Mouse (Mus musculus): ENCODE measurements around the gene Zfp652. TPM values are rescaled to one million over a fixed set of nuclear protein-coding genes. Genes with fewer than 3 reads are reported as not detected.

Zfp652 gene
- polyA plus RNA-seq, 1 experiment from 2014 or later: 11.9 TPM

GRCm38 (mm10) chr11:95840694-95841497 lies 128.4 kb downstream of the Zfp652 start:
- no peak for ATAC-seq (replicated peaks; ENCODE audit: low FRiP score)
- H3K4me1 ChIP-seq (replicated peaks; ENCODE audit: control insufficient read depth, insufficient read depth, low read length): no peaks in the 10 kb centered on the region
- no peaks in the 10 kb centered on the region for H3K9me3 ChIP-seq (ENCODE audit: control insufficient read depth, low read length)
- peaks cover 5% of the 10 kb centered on the region for H3K27me3 ChIP-seq (ENCODE audit: control insufficient read depth, insufficient read depth, low read length)
- WGBS: 84% methylated on average over 5 of the region's 5 CpGs
- H3K4me2 ChIP-seq (ENCODE audit: low read depth, low read length, severe bottlenecking): no peak overlapping the region
- no peak overlapping the region for H3K27ac ChIP-seq (ENCODE audit: low read depth, low read length)
- H3K36me3 ChIP-seq (ENCODE audit: control insufficient read depth, insufficient read depth, low read length): no peaks in the 10 kb centered on the region
- H3K9ac ChIP-seq (ENCODE audit: low read length): no peak overlapping the region
- DNase-seq (ENCODE audit: low spot score): no peak
- H3K4me3 ChIP-seq (ENCODE audit: low read depth, low read length): no peak overlapping the region

GRCm38 (mm10) chr11:95841498-95841830 lies 129.0 kb downstream of the Zfp652 start:
- ATAC-seq (replicated peaks; ENCODE audit: low FRiP score): no peak
- no peaks in the 10 kb centered on the region for H3K9me3 ChIP-seq (ENCODE audit: control insufficient read depth, low read length)
- no peaks in the 10 kb centered on the region for H3K36me3 ChIP-seq (ENCODE audit: control insufficient read depth, insufficient read depth, low read length)
- no peak overlapping the region for H3K27ac ChIP-seq (ENCODE audit: low read depth, low read length)
- DNase-seq (ENCODE audit: low spot score): no peak
- H3K4me2 ChIP-seq (ENCODE audit: low read depth, low read length, severe bottlenecking): no peak overlapping the region
- H3K9ac ChIP-seq (ENCODE audit: low read length): no peak overlapping the region
- 66% methylated on average over 10 of the region's 10 CpGs for WGBS
- H3K4me1 ChIP-seq (replicated peaks; ENCODE audit: control insufficient read depth, insufficient read depth, low read length): no peaks in the 10 kb centered on the region
- H3K4me3 ChIP-seq (ENCODE audit: low read depth, low read length): no peak overlapping the region
- H3K27me3 ChIP-seq (ENCODE audit: control insufficient read depth, insufficient read depth, low read length): peaks cover 2% of the 10 kb centered on the region

GRCm38 (mm10) chr11:95842074-95842681 lies 129.7 kb downstream of the Zfp652 start, which contains the start of gene Abi3:
Gene Abi3 (minus strand): TSS chr11:95842476.
- no peak within 1 kb of the TSS for H3K27ac ChIP-seq (ENCODE audit: low read depth, low read length)
- no peak within 1 kb of the TSS for H3K4me2 ChIP-seq (ENCODE audit: low read depth, low read length, severe bottlenecking)
- no peaks in the 10 kb centered on the region for H3K36me3 ChIP-seq (ENCODE audit: control insufficient read depth, insufficient read depth, low read length)
- no peak within 1 kb of the TSS for H3K4me3 ChIP-seq (ENCODE audit: low read depth, low read length)
- H3K9me3 ChIP-seq (ENCODE audit: control insufficient read depth, low read length): no peaks in the 10 kb centered on the region
- peaks cover 2% of the 10 kb centered on the region for H3K27me3 ChIP-seq (ENCODE audit: control insufficient read depth, insufficient read depth, low read length)
- DNase-seq (ENCODE audit: low spot score) (no peak), ATAC-seq (replicated peaks; ENCODE audit: low FRiP score) (no peak)
- H3K4me1 ChIP-seq (replicated peaks; ENCODE audit: control insufficient read depth, insufficient read depth, low read length): no peaks in the 10 kb centered on the region
- no peak within 1 kb of the TSS for H3K9ac ChIP-seq (ENCODE audit: low read length)
- WGBS: 14% methylated on average over 11 of the region's 11 CpGs

GRCm38 (mm10) chr11:95842953-95843352 lies 130.5 kb downstream of the Zfp652 start:
- DNase-seq (ENCODE audit: low spot score): no peak
- Histone ChIP-seq H3K4me2 (ENCODE audit: low read depth, low read length, severe bottlenecking) (no peak overlapping the region), H3K36me3 (ENCODE audit: control insufficient read depth, insufficient read depth, low read length) (no peaks in the 10 kb centered on the region), H3K4me3 (ENCODE audit: low read depth, low read length) (no peak overlapping the region), H3K4me1 (replicated peaks; ENCODE audit: control insufficient read depth, insufficient read depth, low read length) (no peaks in the 10 kb centered on the region), H3K9ac (ENCODE audit: low read length) (no peak overlapping the region), H3K27ac (ENCODE audit: low read depth, low read length) (no peak overlapping the region), H3K9me3 (ENCODE audit: control insufficient read depth, low read length) (no peaks in the 10 kb centered on the region), H3K27me3 (ENCODE audit: control insufficient read depth, insufficient read depth, low read length) (peaks cover 2% of the 10 kb centered on the region)
- 80% methylated on average over 5 of the region's 5 CpGs for WGBS
- no peak for ATAC-seq (replicated peaks; ENCODE audit: low FRiP score)

GRCm38 (mm10) chr11:95843421-95843950 lies 131.0 kb downstream of the Zfp652 start:
- Histone ChIP-seq H3K4me3 (ENCODE audit: low read depth, low read length) (no peak overlapping the region), H3K4me2 (ENCODE audit: low read depth, low read length, severe bottlenecking) (no peak overlapping the region), H3K4me1 (replicated peaks; ENCODE audit: control insufficient read depth, insufficient read depth, low read length) (no peaks in the 10 kb centered on the region), H3K36me3 (ENCODE audit: control insufficient read depth, insufficient read depth, low read length) (no peaks in the 10 kb centered on the region), H3K27ac (ENCODE audit: low read depth, low read length) (no peak overlapping the region), H3K27me3 (ENCODE audit: control insufficient read depth, insufficient read depth, low read length) (peaks cover 2% of the 10 kb centered on the region), H3K9ac (ENCODE audit: low read length) (no peak overlapping the region), H3K9me3 (ENCODE audit: control insufficient read depth, low read length) (no peaks in the 10 kb centered on the region)
- 61% methylated on average over 6 of the region's 6 CpGs for WGBS
- no peak for ATAC-seq (replicated peaks; ENCODE audit: low FRiP score)
- no peak for DNase-seq (ENCODE audit: low spot score)

GRCm38 (mm10) chr11:95844935-95845334 lies 132.5 kb downstream of the Zfp652 start:
- Histone ChIP-seq H3K27me3 (ENCODE audit: control insufficient read depth, insufficient read depth, low read length) (peaks cover 2% of the 10 kb centered on the region), H3K4me1 (replicated peaks; ENCODE audit: control insufficient read depth, insufficient read depth, low read length) (no peaks in the 10 kb centered on the region), H3K9me3 (ENCODE audit: control insufficient read depth, low read length) (no peaks in the 10 kb centered on the region), H3K27ac (ENCODE audit: low read depth, low read length) (no peak overlapping the region), H3K36me3 (ENCODE audit: control insufficient read depth, insufficient read depth, low read length) (no peaks in the 10 kb centered on the region), H3K4me2 (ENCODE audit: low read depth, low read length, severe bottlenecking) (no peak overlapping the region), H3K9ac (ENCODE audit: low read length) (no peak overlapping the region), H3K4me3 (ENCODE audit: low read depth, low read length) (no peak overlapping the region)
- 78% methylated on average over 4 of the region's 4 CpGs for WGBS
- ATAC-seq (replicated peaks; ENCODE audit: low FRiP score) (no peak), DNase-seq (ENCODE audit: low spot score) (no peak)

GRCm38 (mm10) chr11:95850898-95851297 lies 138.4 kb downstream of the Zfp652 start:
- no peak overlapping the region for H3K4me2 ChIP-seq (ENCODE audit: low read depth, low read length, severe bottlenecking)
- no peaks in the 10 kb centered on the region for H3K9me3 ChIP-seq (ENCODE audit: control insufficient read depth, low read length)
- whole genome bisulfite sequencing: 84% methylated on average over 2 of the region's 2 CpGs
- no peak overlapping the region for H3K4me3 ChIP-seq (ENCODE audit: low read depth, low read length)
- no peaks in the 10 kb centered on the region for H3K27me3 ChIP-seq (ENCODE audit: control insufficient read depth, insufficient read depth, low read length)
- no peaks in the 10 kb centered on the region for H3K4me1 ChIP-seq (replicated peaks; ENCODE audit: control insufficient read depth, insufficient read depth, low read length)
- DNase-seq (ENCODE audit: low spot score) (no peak), ATAC-seq (replicated peaks; ENCODE audit: low FRiP score) (no peak)
- no peaks in the 10 kb centered on the region for H3K36me3 ChIP-seq (ENCODE audit: control insufficient read depth, insufficient read depth, low read length)
- H3K9ac ChIP-seq (ENCODE audit: low read length): no peak overlapping the region
- no peak overlapping the region for H3K27ac ChIP-seq (ENCODE audit: low read depth, low read length)

- ATAC-seq (replicated peaks; ENCODE audit: low FRiP score): no peak
- H3K27me3 ChIP-seq (ENCODE audit: control insufficient read depth, insufficient read depth, low read length): no peaks in the 10 kb centered on the region
- no peak for DNase-seq (ENCODE audit: low spot score)
- H3K4me2 ChIP-seq (ENCODE audit: low read depth, low read length, severe bottlenecking): no peak overlapping the region
- H3K4me1 ChIP-seq (replicated peaks; ENCODE audit: control insufficient read depth, insufficient read depth, low read length): no peaks in the 10 kb centered on the region; the same call in 1 of the 2 replicates
- no peaks in the 10 kb centered on the region for H3K9me3 ChIP-seq (ENCODE audit: control insufficient read depth, low read length)
- no peaks in the 10 kb centered on the region for H3K36me3 ChIP-seq (ENCODE audit: control insufficient read depth, insufficient read depth, low read length)
- 66% methylated on average over 5 of the region's 5 CpGs for WGBS
- H3K4me3 ChIP-seq (ENCODE audit: low read depth, low read length): no peak overlapping the region
- no peak overlapping the region for H3K9ac ChIP-seq (ENCODE audit: low read length)
- no peak overlapping the region for H3K27ac ChIP-seq (ENCODE audit: low read depth, low read length)
Measured at GRCm38 (mm10) chr11:95853684-95854083, 141.2 kb downstream of the Zfp652 start.

Measured in forebrain, embryonic 11.5 days (tissue).